Comparison of ENCODE assay signal across 11 mouse cellular contexts in the genomic region with DNA sequence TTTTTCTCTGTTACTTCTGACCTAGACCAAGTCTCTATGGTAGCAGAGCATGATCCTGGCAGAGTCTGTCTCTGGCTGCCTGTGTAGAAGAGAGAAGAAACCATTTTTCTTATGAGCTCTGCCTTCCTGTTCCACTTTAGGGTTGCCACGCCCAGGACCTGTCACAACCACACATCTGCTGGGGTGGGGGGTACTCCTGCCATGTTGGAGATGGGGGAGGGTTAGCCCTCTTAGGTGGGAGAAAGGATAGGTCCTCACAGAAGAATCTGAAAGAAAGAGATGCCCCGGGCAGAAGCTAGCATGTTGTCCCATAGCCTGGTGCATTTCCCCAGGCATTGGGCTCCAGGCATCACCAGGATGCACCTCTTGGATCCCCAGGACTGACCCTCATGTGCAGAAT. TPM values are rescaled to one million over a fixed set of nuclear protein-coding genes. Genes with fewer than 3 reads are reported as not detected.
DNase-seq lines count a peak whose midpoint lies in the region; ATAC-seq and TF ChIP-seq lines count a peak whose summit lies in the region.
"Had no signal": no experiment of that assay in that cellular context is flagged by ENCODE, and none has a peak within 500 bp of the region (broad histone marks: within the 10 kb centered on the region; RNA-seq: fewer than 3 reads in every experiment).

No protein-coding gene starts in this region.

- 77% methylated on average over 2 of the region's 2 CpGs for WGBS in midbrain, embryonic 14.5 days
- WGBS in midbrain, embryonic 13.5 days = 79% methylated on average over 2 of the region's 2 CpGs
- WGBS in hindbrain, embryonic 16.5 days = 79% methylated on average over 2 of the region's 2 CpGs
- 78% methylated on average over 2 of the region's 2 CpGs for WGBS in midbrain, embryonic 15.5 days

- H3K4me1 ChIP-seq in midbrain, embryonic 14.5 days (ENCODE audit: control insufficient read depth, insufficient read depth, low read length) = peaks cover 21% of the 10 kb centered on the region
- peaks cover 68% of the 10 kb centered on the region for H3K4me1 ChIP-seq in midbrain, embryonic 13.5 days (replicated peaks)
- H3K4me1 ChIP-seq in hindbrain, embryonic 16.5 days (ENCODE audit: control insufficient read depth, insufficient read depth, low read depth, low read length) = peaks cover 16% of the 10 kb centered on the region
- peaks cover 50% of the 10 kb centered on the region for H3K4me1 ChIP-seq in midbrain, embryonic 15.5 days

- intact Hi-C loops in gastrocnemius, adult 2 months (cut with DNase I) = no loop called here

- no peak overlapping the region for H3K4me3 ChIP-seq in gastrocnemius, adult 2 months
- no peak overlapping the region for H3K4me3 ChIP-seq in midbrain, embryonic 14.5 days (replicated peaks; ENCODE audit: low read depth, low read length)
- H3K4me3 ChIP-seq in midbrain, embryonic 13.5 days (replicated peaks) = no peak overlapping the region
- H3K4me3 ChIP-seq in hindbrain, embryonic 16.5 days (ENCODE audit: low read length) = no peak overlapping the region
- H3K4me3 ChIP-seq in midbrain, embryonic 15.5 days = no peak overlapping the region
- H3K4me3 ChIP-seq: forebrain, embryonic 13.5 days had no signal

- peak; percentile 9 for DNase-seq in gastrocnemius, adult 2 months
- no peak for DNase-seq in gastrocnemius, adult 8-10 months (ENCODE audit: low spot score in 2 of 2)
- DNase-seq in midbrain, embryonic 14.5 days = no peak
- DNase-seq in kidney, postnatal 36 days = no peak
- DNase-seq in right cerebral cortex, postnatal 14 days = no peak
- DNase-seq: B cell, adult 2 months; cerebellum, postnatal 36 days had no signal

- H3K27ac ChIP-seq in gastrocnemius, adult 2 months = peak overlapping the region; percentile 5; the same call in 1 of the 2 replicates
- no peak overlapping the region for H3K27ac ChIP-seq in midbrain, embryonic 14.5 days (replicated peaks; ENCODE audit: low read depth, low read length)
- no peak overlapping the region for H3K27ac ChIP-seq in midbrain, embryonic 13.5 days
- no peak overlapping the region for H3K27ac ChIP-seq in hindbrain, embryonic 16.5 days (ENCODE audit: low read depth, low read length)
- H3K27ac ChIP-seq in midbrain, embryonic 15.5 days = peak overlapping the region; percentile 28; the same call in 1 of the 2 replicates
- H3K27ac ChIP-seq: forebrain, embryonic 13.5 days had no signal

- H3K9me3 ChIP-seq in midbrain, embryonic 14.5 days (ENCODE audit: control insufficient read depth, low read length) = no peaks in the 10 kb centered on the region
- no peaks in the 10 kb centered on the region for H3K9me3 ChIP-seq in midbrain, embryonic 13.5 days
- H3K9me3 ChIP-seq in hindbrain, embryonic 16.5 days (ENCODE audit: control insufficient read depth, low read length) = no peaks in the 10 kb centered on the region
- no peaks in the 10 kb centered on the region for H3K9me3 ChIP-seq in midbrain, embryonic 15.5 days
- H3K9me3 ChIP-seq: forebrain, embryonic 13.5 days had no signal

- TF ChIP-seq CTCF in gastrocnemius, adult 2 months (IDR thresholded peaks at IDR 0.05) = no peak

- no peak for ATAC-seq in midbrain, embryonic 14.5 days (ENCODE audit: low FRiP score, low TSS enrichment)
- no peak for ATAC-seq in midbrain, embryonic 13.5 days
- no peak for ATAC-seq in hindbrain, embryonic 16.5 days
- no peak for ATAC-seq in midbrain, embryonic 15.5 days (replicated peaks)

- H3K9ac ChIP-seq in midbrain, embryonic 14.5 days (replicated peaks; ENCODE audit: low read length) = 0 out of 2 replicates have a peak overlapping the region, but pooled peaks have one; percentile 9
- no peak overlapping the region for H3K9ac ChIP-seq in midbrain, embryonic 13.5 days (replicated peaks)
- 0 out of 2 replicates have a peak overlapping the region, but pooled peaks have one; percentile 28 for H3K9ac ChIP-seq in hindbrain, embryonic 16.5 days (ENCODE audit: low read depth, low read length)
- H3K9ac ChIP-seq in midbrain, embryonic 15.5 days = no peak overlapping the region

- H3K4me2 ChIP-seq in midbrain, embryonic 14.5 days (ENCODE audit: low read length) = no peak overlapping the region
- H3K4me2 ChIP-seq in midbrain, embryonic 13.5 days (replicated peaks) = no peak overlapping the region
- H3K4me2 ChIP-seq in hindbrain, embryonic 16.5 days (ENCODE audit: low read length) = no peak overlapping the region
- H3K4me2 ChIP-seq in midbrain, embryonic 15.5 days = 0 out of 2 replicates have a peak overlapping the region, but pooled peaks have one; percentile 25
- H3K4me2 ChIP-seq: forebrain, embryonic 13.5 days had no signal

- no peaks in the 10 kb centered on the region for H3K36me3 ChIP-seq in midbrain, embryonic 14.5 days (ENCODE audit: control insufficient read depth, insufficient read depth, low read length)
- H3K36me3 ChIP-seq in midbrain, embryonic 13.5 days = 0 out of 2 replicates have a peak, but pooled peaks cover 3% of the 10 kb centered on the region
- H3K36me3 ChIP-seq in hindbrain, embryonic 16.5 days (ENCODE audit: control insufficient read depth, insufficient read depth, low read length) = no peaks in the 10 kb centered on the region
- H3K36me3 ChIP-seq in midbrain, embryonic 15.5 days (replicated peaks) = no peaks in the 10 kb centered on the region

- no peaks in the 10 kb centered on the region; the same call in 1 of the 2 replicates for H3K27me3 ChIP-seq in midbrain, embryonic 14.5 days (ENCODE audit: control insufficient read depth, insufficient read depth, low read length)
- H3K27me3 ChIP-seq in midbrain, embryonic 13.5 days = peaks cover 15% of the 10 kb centered on the region
- no peaks in the 10 kb centered on the region for H3K27me3 ChIP-seq in hindbrain, embryonic 16.5 days (replicated peaks; ENCODE audit: control insufficient read depth, insufficient read depth, low read length)
- H3K27me3 ChIP-seq in midbrain, embryonic 15.5 days (replicated peaks) = no peaks in the 10 kb centered on the region

RNA-seq across cellular contexts. Expression of a gene that starts 5.6 kb away (rescaled TPM):
- 1 to 10 TPM; 5.1 to 6.4 TPM for total RNA-seq in gastrocnemius, adult 2 months (2021)
- total RNA-seq in gastrocnemius, adult 8-10 months (2022) = 1 to 10 TPM; 2.3 to 3.5 (median 3.2) TPM
- polyA plus RNA-seq in midbrain, embryonic 14.5 days (2014; fragmentation: Nextera tagmentation; extraction: Ambion mirVana) = 10.1 and 11.6 TPM in 2 replicates
- polyA plus RNA-seq in midbrain, embryonic 13.5 days (2015; fragmentation: Nextera tagmentation; extraction: Ambion mirVana) = 13.0 and 15.6 TPM in 2 replicates
- 12.3 and 13.1 TPM in 2 replicates for polyA plus RNA-seq in hindbrain, embryonic 16.5 days (2015; fragmentation: Nextera tagmentation; extraction: Ambion mirVana)
- 16.4 and 16.5 TPM in 2 replicates for polyA plus RNA-seq in midbrain, embryonic 15.5 days (2015; fragmentation: Nextera tagmentation; extraction: Ambion mirVana)

Comparison
In these comparisons a context has a peak if more than half of its experiments do, and no peak if none do; other contexts are left out.
1. H3K27ac ChIP-seq: peak in gastrocnemius, adult 2 months (single experiment) and midbrain, embryonic 15.5 days (single experiment); none in midbrain, embryonic 14.5 days (single experiment), midbrain, embryonic 13.5 days (single experiment) and hindbrain, embryonic 16.5 days (single experiment).
2. H3K9ac ChIP-seq: peak in midbrain, embryonic 14.5 days (single experiment) and hindbrain, embryonic 16.5 days (single experiment); none in midbrain, embryonic 13.5 days (single experiment) and midbrain, embryonic 15.5 days (single experiment).